In the genomic region with DNA sequence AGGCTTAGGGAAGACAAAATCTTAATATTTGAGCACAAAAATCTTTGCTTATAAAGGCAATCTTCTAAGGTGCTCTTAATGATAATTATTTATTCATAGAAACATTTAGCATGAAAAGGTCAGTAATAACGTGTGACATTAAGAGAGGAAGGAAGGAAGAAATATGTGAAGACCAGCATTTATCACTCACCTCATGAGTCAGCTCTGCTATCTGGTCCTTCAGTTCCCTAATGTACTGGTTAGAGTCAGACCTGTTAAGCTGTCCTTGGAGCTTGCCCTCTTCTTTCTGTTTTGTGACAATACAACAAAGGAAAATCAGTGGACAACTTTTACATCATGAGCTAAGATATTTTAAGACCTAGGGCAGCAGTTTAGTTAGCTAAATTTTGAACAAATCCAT, we compare ENCODE assay signal across 14 mouse cellular contexts.
"Had no signal": no experiment of that assay in that cellular context is flagged by ENCODE, and none has a peak within 500 bp of the region (broad histone marks: within the 10 kb centered on the region; RNA-seq: fewer than 3 reads in every experiment).

No protein-coding gene starts in this region.

- DNase-seq: lung, adult 18-20 months; lung, embryonic 14.5 days; lung, postnatal 10 days; lung, postnatal 4 days; midbrain, embryonic 14.5 days; retina, postnatal 1 day; right cerebral cortex, adult 18-20 months; right cerebral cortex, postnatal 25 days; right cerebral cortex, postnatal 4 days; spleen, adult 18-20 months; thymus, adult 18-20 months; thymus, postnatal 14 days; thymus, postnatal 36 days had no signal

- ATAC-seq: midbrain, embryonic 16.5 days had no signal
